Mouse (Mus musculus) megakaryocyte, embryonic 14.5 days (primary cell): Measurements from ENCODE around the gene Gm45717. TPM values are rescaled to one million over a fixed set of nuclear protein-coding genes. Genes with fewer than 3 reads are reported as not detected.

Source experiments
- H3K27me3 ChIP-seq: replicated peaks from 2 replicates; pipeline ENCODE3; 2012; ENCODE audit warnings: inconsistent platforms
- H3K36me3 ChIP-seq: replicated peaks from 2 replicates; pipeline ENCODE3; 2012; ENCODE audit warnings: low read length, inconsistent platforms, mixed read lengths
- H3K4me1 ChIP-seq: 2 replicates; pipeline ENCODE4 v1.6.1; 2012; ENCODE audit warnings: inconsistent platforms
- H3K4me3 ChIP-seq: replicated peaks from 2 replicates; pipeline ENCODE3; 2012; ENCODE audit warnings: moderate library complexity, mild to moderate bottlenecking, inconsistent platforms
- H3K9me3 ChIP-seq: 2 replicates; pipeline ENCODE4 v1.6.1; 2012; ENCODE audit warnings: inconsistent platforms
- FLI1 ChIP-seq: IDR thresholded peaks from 2 replicates; pipeline ENCODE4 v1.6.1; 2012; ENCODE audit warnings: low read length, inconsistent platforms, mixed read lengths
- GATA1 ChIP-seq: IDR thresholded peaks from 3 replicates; pipeline ENCODE4 v1.6.1; 2012; ENCODE audit warnings: mixed read lengths, low read length, inconsistent platforms, borderline replicate concordance
- polyA plus RNA-seq: library from polyadenylated mRNA; stranded (reverse); fragments of >175 nt; gene quantifications from 2 replicates; pipeline ENCODE4 v1.2.3, GENCODE M21; 2012; ENCODE audit warnings: low replicate concordance; ENCODE audit not compliant: insufficient read depth

Gene Gm45717
- polyA plus RNA-seq, 1 experiment = not detected

- TF ChIP-seq GATA1 = no peak
- no peak for TF ChIP-seq FLI1
- H3K36me3 ChIP-seq = peaks cover 86% of the 10 kb centered on the region
- H3K4me1 ChIP-seq = peaks cover 97% of the 10 kb centered on the region
- H3K4me3 ChIP-seq = peak overlapping the region; percentile 16
- H3K27me3 ChIP-seq = no peaks in the 10 kb centered on the region
- H3K9me3 ChIP-seq = no peaks in the 10 kb centered on the region
Observed at GRCm38 (mm10) chr7:140946311-140946710, 9.4 kb downstream of the Gm45717 start.

GRCm38 (mm10) chr7:140945247-140945646 lies 10.5 kb downstream of the Gm45717 start:
- Histone ChIP-seq H3K36me3 (peaks cover 76% of the 10 kb centered on the region), H3K27me3 (no peaks in the 10 kb centered on the region), H3K4me1 (peaks cover 97% of the 10 kb centered on the region), H3K4me3 (no peak overlapping the region), H3K9me3 (no peaks in the 10 kb centered on the region)
- no peak for TF ChIP-seq GATA1
- no peak for TF ChIP-seq FLI1

DNA sequence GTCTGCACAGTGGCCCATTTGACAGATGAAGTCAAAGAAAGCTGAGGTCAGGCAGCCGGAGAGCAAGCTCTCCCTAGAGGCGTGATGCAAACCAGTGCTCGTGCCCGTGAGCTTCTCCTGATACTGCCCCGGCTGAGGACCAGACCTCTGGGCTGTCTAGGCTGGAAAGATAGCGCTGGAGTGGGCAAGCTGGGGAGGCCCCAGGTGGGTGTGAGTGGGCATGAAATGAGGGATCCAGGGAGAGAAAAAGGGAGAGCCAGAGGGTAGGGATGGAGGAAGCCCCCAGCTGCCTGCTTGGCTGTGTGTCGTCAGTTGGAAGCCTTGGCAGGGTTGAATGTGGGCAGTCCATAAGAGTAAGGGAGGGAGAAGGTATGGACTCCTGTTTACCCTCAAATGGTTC lies 11.5 kb downstream of the Gm45717 start:
- H3K4me1 ChIP-seq = peaks cover 97% of the 10 kb centered on the region
- TF ChIP-seq GATA1 = no peak
- no peak for TF ChIP-seq FLI1

GRCm38 (mm10) chr7:140943356-140943755 lies 12.4 kb downstream of the Gm45717 start:
- Histone ChIP-seq H3K27me3 (no peaks in the 10 kb centered on the region), H3K9me3 (no peaks in the 10 kb centered on the region), H3K36me3 (peaks cover 57% of the 10 kb centered on the region), H3K4me1 (peaks cover 96% of the 10 kb centered on the region), H3K4me3 (peak overlapping the region; percentile 5)
- TF ChIP-seq FLI1 = no peak
- no peak for TF ChIP-seq GATA1

More for the DNA sequence above, 11.5 kb downstream of the Gm45717 start:
- Histone ChIP-seq H3K4me3 (no peak overlapping the region), H3K36me3 (peaks cover 66% of the 10 kb centered on the region), H3K9me3 (no peaks in the 10 kb centered on the region), H3K27me3 (no peaks in the 10 kb centered on the region)

DNA sequence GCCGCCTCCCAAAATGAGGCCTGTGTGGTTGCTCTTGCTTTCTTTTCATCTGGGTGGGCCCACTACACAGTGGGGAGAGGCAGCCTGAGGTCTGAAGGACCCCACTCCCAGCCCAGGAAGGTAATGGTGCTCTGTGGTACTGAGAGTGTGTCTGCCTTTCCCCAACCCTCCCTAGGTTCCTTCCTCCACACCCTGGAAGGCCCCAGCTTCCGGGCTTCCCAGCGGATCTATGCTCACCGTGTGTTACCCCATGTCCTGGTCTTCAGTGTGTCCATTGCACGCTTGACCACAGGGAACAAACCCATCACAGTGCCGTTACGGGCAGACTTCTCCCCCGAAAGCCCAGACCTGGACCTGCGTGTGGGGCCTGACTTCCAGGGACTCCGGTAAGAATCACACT lies 12.9 kb downstream of the Gm45717 start:
- peaks cover 51% of the 10 kb centered on the region for H3K36me3 ChIP-seq
- no peaks in the 10 kb centered on the region for H3K9me3 ChIP-seq
- H3K4me1 ChIP-seq = peaks cover 91% of the 10 kb centered on the region

GRCm38 (mm10) chr7:140942341-140942740 lies 13.4 kb downstream of the Gm45717 start:
- Histone ChIP-seq H3K4me3 (peak overlapping the region; percentile 93), H3K27me3 (no peaks in the 10 kb centered on the region), H3K36me3 (peaks cover 47% of the 10 kb centered on the region), H3K9me3 (no peaks in the 10 kb centered on the region), H3K4me1 (peaks cover 86% of the 10 kb centered on the region)
- TF ChIP-seq FLI1 = no peak
- no peak for TF ChIP-seq GATA1

More for the DNA sequence above, 12.9 kb downstream of the Gm45717 start:
- no peak for TF ChIP-seq FLI1
- TF ChIP-seq GATA1 = no peak
- H3K4me3 ChIP-seq = peak overlapping the region; percentile 51
- no peaks in the 10 kb centered on the region for H3K27me3 ChIP-seq

DNA sequence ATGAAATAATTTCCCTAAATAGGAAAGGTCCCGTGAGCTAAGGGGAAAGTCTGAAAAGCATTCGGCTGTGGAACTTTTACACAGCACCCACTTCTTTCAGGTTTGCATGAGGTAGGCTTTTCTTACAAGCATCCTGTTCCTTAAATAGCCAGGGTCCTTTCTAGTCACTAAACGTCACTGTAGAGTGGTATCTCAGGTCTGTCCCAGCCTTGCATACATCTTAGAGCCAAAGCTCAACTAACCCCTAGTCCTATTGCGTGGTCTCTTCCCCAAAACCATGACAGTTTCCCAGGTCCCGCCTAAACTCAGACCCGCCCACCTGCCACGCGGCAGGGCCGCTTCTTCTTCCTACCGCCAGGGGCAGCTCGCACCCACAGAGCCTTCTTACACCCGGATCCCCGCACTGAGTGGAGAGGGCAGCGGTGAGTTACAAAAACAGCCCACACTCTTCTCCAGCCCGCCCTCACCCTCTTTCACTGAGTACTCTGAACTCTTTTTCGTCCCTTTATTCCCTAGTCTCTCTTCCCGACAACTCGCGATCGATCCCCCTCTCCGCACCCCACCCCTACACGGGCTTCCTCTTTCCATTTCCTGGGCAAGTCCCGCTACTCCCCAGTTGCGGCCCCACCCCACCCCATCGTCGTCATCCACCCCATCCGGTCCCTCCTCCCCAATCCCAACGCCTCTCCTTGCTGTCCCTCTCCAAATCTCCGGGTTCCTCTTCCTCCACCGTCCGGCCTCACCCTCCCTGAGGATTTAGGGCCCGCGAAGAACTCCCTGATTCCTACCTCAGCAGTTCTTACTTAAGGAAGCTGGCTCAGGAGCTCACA lies 14.3 kb downstream of the Gm45717 start, which contains the start of gene Pgghg:
Pgghg (plus strand) TSS at position 170 of the 830 bp plus-strand sequence.
- Histone ChIP-seq H3K4me1 (peaks cover 77% of the 10 kb centered on the region), H3K27me3 (no peaks in the 10 kb centered on the region), H3K9me3 (no peaks in the 10 kb centered on the region), H3K36me3 (peaks cover 38% of the 10 kb centered on the region), H3K4me3 (peak within 1 kb of the TSS; percentile 93)
- TF ChIP-seq GATA1 (no peak), FLI1 (no peak)

- H3K9me3 ChIP-seq = no peaks in the 10 kb centered on the region
- H3K27me3 ChIP-seq = no peaks in the 10 kb centered on the region
- TF ChIP-seq GATA1 = no peak
- TF ChIP-seq FLI1 = no peak
- H3K4me1 ChIP-seq = peaks cover 67% of the 10 kb centered on the region
- H3K4me3 ChIP-seq = no peak overlapping the region
- peaks cover 21% of the 10 kb centered on the region for H3K36me3 ChIP-seq
Observed at GRCm38 (mm10) chr7:140939669-140940171, 16.0 kb downstream of the Gm45717 start.

- H3K27me3 ChIP-seq = no peaks in the 10 kb centered on the region
- H3K4me3 ChIP-seq = no peak overlapping the region
- TF ChIP-seq FLI1 = no peak
- H3K4me1 ChIP-seq = peaks cover 58% of the 10 kb centered on the region
- H3K9me3 ChIP-seq = no peaks in the 10 kb centered on the region
- H3K36me3 ChIP-seq = peaks cover 12% of the 10 kb centered on the region
Observed at GRCm38 (mm10) chr7:140938896-140939295, 16.8 kb downstream of the Gm45717 start.

GRCm38 (mm10) chr7:140938436-140938835 lies 17.3 kb downstream of the Gm45717 start:
- H3K27me3 ChIP-seq = no peaks in the 10 kb centered on the region
- H3K36me3 ChIP-seq = peaks cover 8% of the 10 kb centered on the region
- H3K4me1 ChIP-seq = peaks cover 54% of the 10 kb centered on the region
- no peak for TF ChIP-seq FLI1
- no peak for TF ChIP-seq GATA1
- H3K4me3 ChIP-seq = no peak overlapping the region
- H3K9me3 ChIP-seq = no peaks in the 10 kb centered on the region
